Mouse (Mus musculus) neural tube, embryonic 12.5 days (tissue): ENCODE results near the gene Nbr1. TPM values are rescaled to one million over a fixed set of nuclear protein-coding genes. Genes with fewer than 3 reads are reported as not detected.
"Not testable (repeated sequence)": the region's sequence is repeated elsewhere in the genome, so short reads cannot be mapped to it uniquely, and the experiment has no call there.

Experiments used
- ATAC-seq: fragments of 200-750 bp; cut with Nextera tagmentation; 2 replicates; pipeline ENCODE4 v1.8.0; 2017; ENCODE audit warnings: low read depth, mild to moderate bottlenecking, moderate TSS enrichment, moderate library complexity; ENCODE audit not compliant: low FRiP score
- H3K27ac ChIP-seq: fragments of 300-500 bp; sonication (generic); 2 replicates; pipeline ENCODE4 v1.5.1; 2016
- H3K27me3 ChIP-seq: fragments of 300-500 bp; sonication (generic); replicated peaks from 2 replicates; pipeline ENCODE4 v1.6.1; 2016; ENCODE audit warnings: mild to moderate bottlenecking
- H3K36me3 ChIP-seq: fragments of 300-500 bp; sonication (generic); 2 replicates; pipeline ENCODE4 v1.6.1; 2016; ENCODE audit warnings: mild to moderate bottlenecking
- H3K4me1 ChIP-seq: fragments of 300-500 bp; sonication (generic); 2 replicates; pipeline ENCODE4 v1.6.1; 2016
- H3K4me2 ChIP-seq: fragments of 300-500 bp; sonication (generic); replicated peaks from 2 replicates; pipeline ENCODE4 v1.6.1; 2016; ENCODE audit warnings: mild to moderate bottlenecking
- H3K4me3 ChIP-seq: fragments of 300-500 bp; sonication (generic); 2 replicates; pipeline ENCODE4 v1.5.1; 2016
- H3K9ac ChIP-seq: fragments of 300-500 bp; sonication (generic); 2 replicates; pipeline ENCODE4 v1.6.1; 2016; ENCODE audit warnings: mild to moderate bottlenecking
- H3K9me3 ChIP-seq: fragments of 300-500 bp; sonication (generic); 2 replicates; pipeline ENCODE4 v1.6.1; 2016; ENCODE audit warnings: mild to moderate bottlenecking
- WGBS: fragments of 180-500 bp; shearing (Covaris S2); methylation state at CpG from one replicate; pipeline ENCODE4 v1.1.7; 2016; 5-methylcytosine and 5-hydroxymethylcytosine counted together
- polyA plus RNA-seq: library from polyadenylated mRNA; unstranded; fragments of >200 nt; fragmentation: Nextera tagmentation; extraction: Ambion mirVana; gene quantifications from 2 replicates; pipeline ENCODE4 v1.2.1, GENCODE M21; 2016

Nbr1 gene
- polyA plus RNA-seq, 1 experiment from 2014 or later, result 123 TPM

DNA sequence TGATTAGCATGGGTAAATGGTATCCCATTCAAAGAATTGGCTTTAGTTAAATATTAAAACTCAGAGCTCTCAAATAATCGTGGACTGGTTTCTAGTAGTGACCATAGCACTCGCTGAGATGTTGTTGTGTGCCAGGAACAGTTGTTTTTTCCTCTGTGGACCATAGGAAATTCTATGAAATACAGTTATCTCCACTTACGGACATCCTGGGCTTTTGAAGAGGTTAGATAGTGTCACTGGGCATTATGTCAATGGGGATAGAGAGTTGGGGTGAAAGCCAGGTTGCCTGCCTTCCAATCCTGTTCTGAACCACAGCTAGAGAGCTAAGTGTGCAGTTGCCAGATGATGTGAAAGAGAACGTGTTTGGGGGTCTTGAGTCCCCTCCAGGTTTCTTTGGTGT lies 33.9 kb downstream of the Nbr1 start:
- ATAC-seq, result no peak
- Histone ChIP-seq H3K36me3 (peaks cover 15% of the 10 kb centered on the region), H3K9me3 (no peaks in the 10 kb centered on the region), H3K4me3 (no peak overlapping the region), H3K27ac (no peak overlapping the region), H3K4me1 (peaks cover 7% of the 10 kb centered on the region), H3K27me3 (no peaks in the 10 kb centered on the region), H3K9ac (no peak overlapping the region), H3K4me2 (no peak overlapping the region)
- WGBS, result 82% methylated on average over 4 of the region's 4 CpGs

DNA sequence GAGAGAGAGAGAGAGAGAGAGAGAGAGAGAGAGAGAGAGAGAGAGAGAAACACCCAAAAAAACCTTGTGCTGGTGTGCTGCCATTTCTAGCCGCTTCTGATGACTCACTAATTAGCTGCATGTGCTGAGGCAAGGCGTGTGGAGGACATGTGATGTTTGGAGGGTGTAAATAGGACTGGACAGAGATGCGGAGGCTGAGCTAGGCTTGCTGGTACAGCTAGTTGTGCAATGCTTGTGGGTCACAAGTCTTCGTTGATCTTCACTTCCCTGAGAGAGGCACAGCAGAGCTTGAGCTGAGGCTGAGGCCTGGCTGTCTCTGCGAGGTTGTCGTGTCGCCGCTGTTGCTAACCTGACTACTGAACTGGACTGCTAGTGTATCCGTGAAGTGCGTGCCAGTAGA lies 35.7 kb downstream of the Nbr1 start:
- no peaks in the 10 kb centered on the region for H3K4me1 ChIP-seq
- ATAC-seq, result no peak
- no peak overlapping the region for H3K4me2 ChIP-seq
- H3K27me3 ChIP-seq, result no peaks in the 10 kb centered on the region
- no peak overlapping the region for H3K9ac ChIP-seq
- H3K9me3 ChIP-seq, result no peaks in the 10 kb centered on the region
- no peak overlapping the region for H3K27ac ChIP-seq
- 94% methylated on average over 10 of the region's 10 CpGs for WGBS
- H3K36me3 ChIP-seq, result peaks cover 10% of the 10 kb centered on the region
- H3K4me3 ChIP-seq, result no peak overlapping the region

GRCm38 (mm10) chr11:101588868-101589267 lies 36.9 kb downstream of the Nbr1 start:
- WGBS, result 89% methylated on average over 7 of the region's 7 CpGs
- H3K27ac ChIP-seq, result no peak overlapping the region
- H3K9ac ChIP-seq, result no peak overlapping the region
- no peak for ATAC-seq
- no peaks in the 10 kb centered on the region for H3K4me1 ChIP-seq
- no peaks in the 10 kb centered on the region for H3K9me3 ChIP-seq
- no peak overlapping the region for H3K4me3 ChIP-seq
- no peaks in the 10 kb centered on the region for H3K27me3 ChIP-seq
- peaks cover 6% of the 10 kb centered on the region for H3K36me3 ChIP-seq
- H3K4me2 ChIP-seq, result no peak overlapping the region

- no peak overlapping the region for H3K4me2 ChIP-seq
- H3K4me1 ChIP-seq, result no peaks in the 10 kb centered on the region
- H3K27me3 ChIP-seq, result no peaks in the 10 kb centered on the region
- no peak overlapping the region for H3K9ac ChIP-seq
- H3K27ac ChIP-seq, result no peak overlapping the region
- H3K4me3 ChIP-seq, result no peak overlapping the region
- 31% methylated on average over 5 of the region's 5 CpGs for WGBS
- peaks cover 6% of the 10 kb centered on the region for H3K36me3 ChIP-seq
- no peaks in the 10 kb centered on the region for H3K9me3 ChIP-seq
- no peak for ATAC-seq
These were observed 37.5 kb downstream of the Nbr1 start for GRCm38 (mm10) chr11:101589444-101589843.

- 82% methylated on average over 12 of the region's 12 CpGs for WGBS
- no peak overlapping the region for H3K27ac ChIP-seq
These were observed 38.2 kb downstream of the Nbr1 start for GRCm38 (mm10) chr11:101589989-101590624.

GRCm38 (mm10) chr11:101599156-101599555 lies 47.2 kb downstream of the Nbr1 start, which contains the start of gene Gm11634:
Gene Gm11634, minus strand, starts transcription at chr11:101599256.
- Histone ChIP-seq H3K9ac (no peak within 1 kb of the TSS), H3K36me3 (no peaks in the 10 kb centered on the region)
- WGBS, result 81% methylated on average over 6 of the region's 6 CpGs

More at GRCm38 (mm10) chr11:101589989-101590624, 38.2 kb downstream of the Nbr1 start:
- peaks cover 6% of the 10 kb centered on the region for H3K36me3 ChIP-seq
- no peak overlapping the region for H3K4me2 ChIP-seq
- H3K4me3 ChIP-seq, result no peak overlapping the region
- H3K27me3 ChIP-seq, result no peaks in the 10 kb centered on the region
- no peaks in the 10 kb centered on the region for H3K4me1 ChIP-seq
- ATAC-seq, result no peak
- no peak overlapping the region for H3K9ac ChIP-seq
- no peaks in the 10 kb centered on the region for H3K9me3 ChIP-seq

DNA sequence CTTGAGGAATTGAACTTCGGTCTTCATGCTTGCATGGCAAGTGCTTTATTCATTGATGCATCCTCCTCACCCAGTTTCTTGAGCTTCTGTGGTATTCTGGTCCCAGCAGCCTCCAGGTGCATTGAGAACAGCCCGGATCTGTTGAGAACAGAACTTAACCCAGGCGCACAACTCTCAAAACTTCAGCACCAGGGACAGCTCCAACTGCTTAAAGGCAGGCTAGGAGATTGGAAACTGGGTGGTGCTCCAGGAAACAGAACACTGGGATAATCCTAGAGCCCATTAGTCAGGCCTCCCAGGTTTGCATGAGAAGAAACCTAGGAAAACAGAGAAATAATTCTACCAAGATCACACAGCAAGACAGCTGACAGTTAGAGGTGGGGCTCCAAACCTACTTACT lies 50.5 kb downstream of the Nbr1 start:
- Histone ChIP-seq H3K9me3 (no peaks in the 10 kb centered on the region), H3K4me3 (no peak overlapping the region), H3K9ac (no peak overlapping the region), H3K4me2 (no peak overlapping the region), H3K27me3 (no peaks in the 10 kb centered on the region), H3K4me1 (no peaks in the 10 kb centered on the region), H3K36me3 (no peaks in the 10 kb centered on the region), H3K27ac (no peak overlapping the region)
- WGBS, result 10% methylated on average over 3 of the region's 3 CpGs
- no peak for ATAC-seq

More at GRCm38 (mm10) chr11:101599156-101599555, 47.2 kb downstream of the Nbr1 start, which contains the start of gene Gm11634:
- no peak within 1 kb of the TSS for H3K4me3 ChIP-seq
- no peaks in the 10 kb centered on the region for H3K27me3 ChIP-seq
- no peak within 1 kb of the TSS for H3K4me2 ChIP-seq
- ATAC-seq, result no peak
- H3K27ac ChIP-seq, result no peak within 1 kb of the TSS
- no peaks in the 10 kb centered on the region for H3K9me3 ChIP-seq
- no peaks in the 10 kb centered on the region for H3K4me1 ChIP-seq

GRCm38 (mm10) chr11:101604116-101604515 lies 52.2 kb downstream of the Nbr1 start:
- H3K4me1 ChIP-seq, result no peaks in the 10 kb centered on the region
- no peak overlapping the region for H3K9ac ChIP-seq
- H3K4me3 ChIP-seq, result no peak overlapping the region
- H3K4me2 ChIP-seq, result peak overlapping the region; percentile 52
- 2% methylated on average over 3 of the region's 3 CpGs for WGBS
- no peaks in the 10 kb centered on the region for H3K27me3 ChIP-seq
- no peak overlapping the region for H3K27ac ChIP-seq
- H3K9me3 ChIP-seq, result no peaks in the 10 kb centered on the region
- no peaks in the 10 kb centered on the region for H3K36me3 ChIP-seq
- ATAC-seq, result no peak

- 1% methylated on average over 30 of the region's 30 CpGs for WGBS
These were observed 52.8 kb downstream of the Nbr1 start for GRCm38 (mm10) chr11:101604531-101605453.

DNA sequence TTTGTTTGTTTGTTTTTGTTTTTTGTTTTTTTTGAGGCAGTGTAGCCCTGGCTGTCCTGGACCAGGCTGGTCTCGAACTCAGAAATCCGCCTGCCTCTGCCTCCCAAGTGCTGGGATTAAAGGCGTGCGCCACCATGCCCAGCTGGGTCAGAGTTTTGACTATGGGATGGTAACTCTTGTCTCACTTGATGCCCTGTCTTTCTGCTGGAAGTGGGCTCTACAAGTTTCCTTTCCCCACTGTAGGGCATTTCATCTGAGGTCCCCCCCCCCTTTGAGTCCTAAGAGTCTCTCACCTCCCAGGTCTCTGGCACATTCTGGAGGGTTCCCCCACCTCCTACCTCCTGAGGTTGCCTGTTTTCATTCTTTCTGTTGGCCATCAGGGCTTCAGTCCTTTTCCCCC lies 55.2 kb downstream of the Nbr1 start:
- 91% methylated on average over 4 of the region's 4 CpGs for WGBS
- not testable (repeated sequence) for H3K4me1 ChIP-seq, H3K27ac ChIP-seq, ATAC-seq, H3K9me3 ChIP-seq, H3K4me3 ChIP-seq, H3K27me3 ChIP-seq, H3K9ac ChIP-seq, H3K4me2 ChIP-seq, H3K36me3 ChIP-seq

More at GRCm38 (mm10) chr11:101604531-101605453, 52.8 kb downstream of the Nbr1 start:
- H3K9ac ChIP-seq, H3K36me3 ChIP-seq, H3K4me1 ChIP-seq, H3K27ac ChIP-seq, H3K27me3 ChIP-seq, H3K9me3 ChIP-seq: not testable (repeated sequence)
- Histone ChIP-seq H3K4me2 (peak overlapping the region; percentile 52), H3K4me3 (peak overlapping the region; percentile 22)
- ATAC-seq, result peak; percentile 81; the same call in 1 of the 2 replicates

DNA sequence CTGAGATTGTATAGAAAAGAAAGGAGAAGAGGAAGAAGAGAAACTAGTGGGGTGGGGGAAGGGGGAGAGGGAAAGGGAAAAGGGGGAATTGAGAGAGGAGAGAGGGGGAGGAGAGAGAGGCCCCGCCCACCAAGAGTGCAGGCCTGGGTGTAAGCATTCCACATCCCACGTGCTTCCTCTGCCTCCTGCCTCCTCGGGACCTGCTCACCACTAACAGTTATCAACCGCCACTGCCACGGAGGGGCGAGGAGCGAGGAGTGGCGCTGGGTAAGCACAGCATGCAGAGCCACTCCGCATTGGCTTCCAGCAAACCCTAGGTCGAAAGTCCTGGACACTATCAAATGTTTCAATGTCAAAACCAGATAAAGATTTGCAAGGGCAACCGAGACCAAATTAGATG lies 58.5 kb downstream of the Nbr1 start:
- no peaks in the 10 kb centered on the region for H3K9me3 ChIP-seq
- H3K4me3 ChIP-seq, result no peak overlapping the region
- H3K36me3 ChIP-seq, result no peaks in the 10 kb centered on the region
- H3K4me2 ChIP-seq, result no peak overlapping the region
- no peaks in the 10 kb centered on the region for H3K27me3 ChIP-seq
- no peak for ATAC-seq
- no peak overlapping the region for H3K9ac ChIP-seq
- WGBS, result 47% methylated on average over 11 of the region's 11 CpGs
- H3K27ac ChIP-seq, result no peak overlapping the region
- 0 out of 2 replicates have a peak, but pooled peaks cover 4% of the 10 kb centered on the region for H3K4me1 ChIP-seq

GRCm38 (mm10) chr11:101613596-101613995 lies 61.6 kb downstream of the Nbr1 start:
- Histone ChIP-seq H3K4me2 (no peak overlapping the region), H3K4me1 (peaks cover 23% of the 10 kb centered on the region), H3K9ac (no peak overlapping the region), H3K27ac (no peak overlapping the region), H3K4me3 (no peak overlapping the region), H3K27me3 (no peaks in the 10 kb centered on the region), H3K36me3 (no peaks in the 10 kb centered on the region), H3K9me3 (no peaks in the 10 kb centered on the region)
- 80% methylated on average over 6 of the region's 6 CpGs for WGBS
- no peak for ATAC-seq
